Mouse (Mus musculus) ES-Bruce4 (cell line): ENCODE data around the gene Emc8.

Experiments used
- CTCF ChIP-seq: IDR thresholded peaks from one replicate; pipeline ENCODE4 v1.8.1; 2011; ENCODE audit warnings: low read depth, low read length
- EP300 ChIP-seq: IDR thresholded peaks from 2 replicates; pipeline ENCODE4 v1.6.1; 2011; ENCODE audit warnings: low read depth, low read length; ENCODE audit not compliant: insufficient read depth
- POLR2A ChIP-seq: IDR thresholded peaks from one replicate; pipeline ENCODE4 v1.8.1; 2011; ENCODE audit warnings: low read length; ENCODE audit not compliant: insufficient read depth

DNA sequence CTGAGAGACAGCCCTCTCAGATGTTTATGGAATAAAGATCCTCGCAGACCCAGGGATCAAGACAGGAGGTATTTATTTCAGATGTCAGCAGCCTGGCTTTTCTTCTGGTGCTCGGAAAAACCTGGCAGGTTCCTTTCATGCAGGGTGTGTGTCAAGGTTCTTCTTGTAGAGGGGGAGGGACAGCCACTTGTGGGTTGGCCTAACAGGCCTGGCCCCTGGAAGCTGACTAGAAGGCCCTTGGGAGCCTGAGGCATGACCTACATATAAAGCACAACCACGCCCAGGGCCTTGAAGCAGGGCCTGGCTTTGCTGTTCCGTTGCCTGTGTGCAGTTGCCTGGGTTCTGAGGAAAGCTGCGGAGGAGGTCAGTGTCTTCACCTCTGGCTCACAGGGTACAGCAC, 16.7 kb upstream of the Emc8 start:
- TF ChIP-seq CTCF (no peak), POLR2A (no peak), EP300 (no peak)
